Mouse (Mus musculus) hindbrain, embryonic 15.5 days (tissue): ENCODE measurements around the gene Il22. TPM values are rescaled to one million over a fixed set of nuclear protein-coding genes. Genes with fewer than 3 reads are reported as not detected.
"Not testable (repeated sequence)": the region's sequence is repeated elsewhere in the genome, so short reads cannot be mapped to it uniquely, and the experiment has no call there.

ENCODE experiments used
- ATAC-seq: fragments of 200-750 bp; cut with Nextera tagmentation; 2 replicates; pipeline ENCODE4 v1.8.0; 2017; ENCODE audit warnings: low read depth, moderate number of reproducible peaks, moderate TSS enrichment; ENCODE audit not compliant: low FRiP score
- H3K27ac ChIP-seq: fragments of 300-500 bp; sonication (generic); replicated peaks from 2 replicates; pipeline ENCODE4 v1.5.1; 2015; ENCODE audit warnings: mild to moderate bottlenecking, inconsistent platforms
- H3K27me3 ChIP-seq: fragments of 300-500 bp; sonication (generic); 2 replicates; pipeline ENCODE4 v1.6.1; 2015; ENCODE audit warnings: control low read depth, inconsistent platforms
- H3K36me3 ChIP-seq: fragments of 300-500 bp; sonication (generic); 2 replicates; pipeline ENCODE4 v1.6.1; 2015; ENCODE audit warnings: control low read depth, inconsistent platforms
- H3K4me1 ChIP-seq: fragments of 300-500 bp; sonication (generic); replicated peaks from 2 replicates; pipeline ENCODE4 v1.6.1; 2015; ENCODE audit warnings: control low read depth, inconsistent platforms
- H3K4me2 ChIP-seq: fragments of 300-500 bp; sonication (generic); 2 replicates; pipeline ENCODE4 v1.6.1; 2015; ENCODE audit warnings: moderate library complexity, mild to moderate bottlenecking, inconsistent platforms
- H3K4me3 ChIP-seq: fragments of 300-500 bp; sonication (generic); 2 replicates; pipeline ENCODE4 v1.5.1; 2015; ENCODE audit warnings: mild to moderate bottlenecking, inconsistent platforms
- H3K9ac ChIP-seq: fragments of 300-500 bp; sonication (generic); 2 replicates; pipeline ENCODE4 v1.6.1; 2015; ENCODE audit warnings: inconsistent platforms
- H3K9me3 ChIP-seq: fragments of 300-500 bp; sonication (generic); 2 replicates; pipeline ENCODE4 v1.6.1; 2016; ENCODE audit warnings: control low read depth, inconsistent platforms
- WGBS: fragments of 180-500 bp; shearing (Covaris S2); methylation state at CpG from one replicate; pipeline ENCODE4 v1.1.7; 2015; 5-methylcytosine and 5-hydroxymethylcytosine counted together
- polyA plus RNA-seq: library from polyadenylated mRNA; unstranded; fragments of >200 nt; fragmentation: Nextera tagmentation; extraction: Ambion mirVana; gene quantifications from 2 replicates; pipeline ENCODE4 v1.2.1, GENCODE M21; 2015

Gene Il22
- polyA plus RNA-seq: 0.26 and 0.29 TPM in 2 replicates

DNA sequence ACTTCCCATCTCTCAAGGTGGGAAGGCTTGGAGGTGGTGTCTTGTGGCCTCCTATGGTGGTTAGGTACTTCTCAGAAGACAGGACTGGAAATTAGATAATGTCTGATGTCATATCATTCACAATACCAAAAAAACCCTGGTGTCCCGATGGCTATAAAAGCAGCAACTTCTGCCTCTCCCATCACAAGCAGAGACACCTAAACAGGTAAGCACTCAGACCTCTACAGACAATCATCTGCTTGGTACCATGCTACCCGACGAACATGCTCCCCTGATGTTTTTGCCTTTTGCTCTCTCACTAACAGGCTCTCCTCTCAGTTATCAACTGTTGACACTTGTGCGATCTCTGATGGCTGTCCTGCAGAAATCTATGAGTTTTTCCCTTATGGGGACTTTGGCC lies at the start of gene Il22:
Gene Il22, plus strand, starts transcription at position 301 of the 400 bp plus-strand sequence.
- no peak within 1 kb of the TSS for H3K4me3 ChIP-seq
- no peaks in the 10 kb centered on the region for H3K27me3 ChIP-seq
- WGBS: 96% methylated on average over 4 of the region's 4 CpGs
- no peaks in the 10 kb centered on the region for H3K4me1 ChIP-seq
- no peaks in the 10 kb centered on the region for H3K9me3 ChIP-seq
- no peaks in the 10 kb centered on the region for H3K36me3 ChIP-seq
- H3K4me2 ChIP-seq: no peak within 1 kb of the TSS
- ATAC-seq: no peak
- no peak within 1 kb of the TSS for H3K9ac ChIP-seq
- no peak within 1 kb of the TSS for H3K27ac ChIP-seq

DNA sequence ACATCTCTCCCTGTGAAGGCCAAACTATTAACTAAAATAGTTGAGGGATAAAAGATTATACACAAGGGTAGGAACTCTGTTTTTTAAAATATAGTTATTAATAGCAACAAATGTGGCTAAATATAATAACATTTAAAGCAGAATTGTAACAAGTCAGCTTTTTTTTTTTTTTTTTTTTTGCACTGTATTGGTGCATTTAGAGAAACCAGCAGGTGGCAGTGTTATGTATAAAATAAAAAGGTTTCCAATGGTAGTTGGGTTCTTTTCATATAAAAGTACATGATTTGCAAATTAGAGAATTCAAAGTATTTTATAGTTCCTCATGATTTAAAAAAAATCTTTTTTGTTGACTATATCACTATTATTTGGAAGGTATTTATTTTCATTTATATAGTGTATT lies 48.8 kb upstream of the Il22 start:
- Histone ChIP-seq H3K9me3 (no peaks in the 10 kb centered on the region), H3K4me3 (no peak overlapping the region), H3K27ac (no peak overlapping the region), H3K36me3 (peaks cover 37% of the 10 kb centered on the region), H3K4me2 (no peak overlapping the region), H3K9ac (no peak overlapping the region), H3K27me3 (no peaks in the 10 kb centered on the region), H3K4me1 (no peaks in the 10 kb centered on the region)
- ATAC-seq: no peak

DNA sequence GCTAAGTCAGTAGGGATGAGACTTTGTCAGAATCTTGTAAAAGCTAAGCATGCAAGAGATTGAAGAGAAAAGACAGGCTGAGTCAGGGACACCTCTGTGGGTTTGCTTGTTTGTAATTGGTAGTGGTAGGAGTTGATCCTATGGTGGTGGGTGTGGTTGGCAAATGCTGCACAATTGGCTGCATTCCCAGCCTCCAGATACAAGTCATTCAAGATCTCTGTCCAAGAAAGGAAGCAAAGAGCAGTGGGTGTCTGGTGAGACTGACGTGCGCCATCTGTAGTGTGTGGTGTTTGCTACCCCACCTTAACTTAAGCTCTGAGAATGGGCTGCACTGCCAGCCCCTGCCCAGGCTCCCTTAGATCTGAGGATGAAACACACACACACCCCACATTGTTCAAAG lies 43.6 kb upstream of the Il22 start:
- Histone ChIP-seq H3K4me3 (no peak overlapping the region), H3K27me3 (no peaks in the 10 kb centered on the region), H3K4me2 (no peak overlapping the region), H3K4me1 (no peaks in the 10 kb centered on the region), H3K9ac (no peak overlapping the region), H3K9me3 (no peaks in the 10 kb centered on the region), H3K36me3 (peaks cover 38% of the 10 kb centered on the region), H3K27ac (no peak overlapping the region)
- 86% methylated on average over 2 of the region's 2 CpGs for WGBS
- no peak for ATAC-seq

GRCm38 (mm10) chr10:118169212-118169611 lies 35.5 kb upstream of the Il22 start:
- Histone ChIP-seq H3K27ac (no peak overlapping the region), H3K9ac (no peak overlapping the region), H3K4me1 (no peaks in the 10 kb centered on the region), H3K4me2 (no peak overlapping the region), H3K4me3 (no peak overlapping the region), H3K9me3 (no peaks in the 10 kb centered on the region), H3K36me3 (peaks cover 9% of the 10 kb centered on the region), H3K27me3 (no peaks in the 10 kb centered on the region)
- whole genome bisulfite sequencing: 55% methylated on average over 12 of the region's 12 CpGs
- ATAC-seq: no peak

- Histone ChIP-seq H3K27ac (no peak overlapping the region), H3K4me1 (no peaks in the 10 kb centered on the region), H3K27me3 (no peaks in the 10 kb centered on the region), H3K4me2 (no peak overlapping the region), H3K4me3 (no peak overlapping the region), H3K9me3 (no peaks in the 10 kb centered on the region), H3K9ac (no peak overlapping the region), H3K36me3 (peaks cover 2% of the 10 kb centered on the region; the same call in 1 of the 2 replicates)
- no peak for ATAC-seq
- 72% methylated on average over 8 of the region's 8 CpGs for WGBS
Observed at GRCm38 (mm10) chr10:118172416-118172815, 32.3 kb upstream of the Il22 start.

- no peak for ATAC-seq
- no peak overlapping the region for H3K27ac ChIP-seq
- no peak overlapping the region for H3K9ac ChIP-seq
- 94% methylated on average over 3 of the region's 3 CpGs for WGBS
- no peaks in the 10 kb centered on the region for H3K9me3 ChIP-seq
- H3K4me2 ChIP-seq: no peak overlapping the region
- H3K4me3 ChIP-seq: no peak overlapping the region
- H3K27me3 ChIP-seq: no peaks in the 10 kb centered on the region
- H3K4me1 ChIP-seq: no peaks in the 10 kb centered on the region
- peaks cover 2% of the 10 kb centered on the region; the same call in 1 of the 2 replicates for H3K36me3 ChIP-seq
Observed at GRCm38 (mm10) chr10:118172876-118173275, 31.9 kb upstream of the Il22 start.

- H3K9ac ChIP-seq, ATAC-seq, H3K27me3 ChIP-seq, H3K4me2 ChIP-seq, H3K4me1 ChIP-seq, H3K36me3 ChIP-seq, H3K9me3 ChIP-seq, H3K27ac ChIP-seq, H3K4me3 ChIP-seq: not testable (repeated sequence)
- 95% methylated on average over 4 of the region's 4 CpGs for WGBS
Observed at GRCm38 (mm10) chr10:118175542-118175941, 29.2 kb upstream of the Il22 start.

- Histone ChIP-seq H3K9me3 (no peaks in the 10 kb centered on the region), H3K36me3 (no peaks in the 10 kb centered on the region), H3K4me1 (no peaks in the 10 kb centered on the region), H3K27me3 (no peaks in the 10 kb centered on the region), H3K27ac (no peak overlapping the region), H3K9ac (no peak overlapping the region), H3K4me3 (no peak overlapping the region), H3K4me2 (no peak overlapping the region)
- ATAC-seq: no peak
- 89% methylated on average over 10 of the region's 10 CpGs for WGBS
Observed at GRCm38 (mm10) chr10:118178735-118179151, 26.0 kb upstream of the Il22 start.

DNA sequence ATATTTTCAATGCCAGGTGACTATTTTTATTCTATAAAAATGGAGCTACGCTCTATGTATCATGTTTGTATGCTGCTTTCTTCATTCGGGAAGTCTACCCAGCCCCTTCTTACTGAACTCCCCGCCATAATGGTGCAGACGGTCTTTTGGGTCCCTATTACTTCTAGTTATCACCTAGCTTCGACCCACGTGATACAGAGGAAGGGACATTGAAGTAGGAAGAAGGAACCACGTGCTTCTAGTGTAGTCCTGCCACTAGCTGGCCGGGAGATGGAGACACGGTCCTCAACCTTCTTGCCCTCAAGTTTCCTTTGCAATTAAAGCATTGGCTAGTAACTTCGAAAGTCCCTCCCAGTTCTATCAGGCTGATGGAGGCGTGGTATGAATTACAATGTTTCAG lies 25.5 kb upstream of the Il22 start:
- no peak overlapping the region for H3K4me2 ChIP-seq
- H3K27me3 ChIP-seq: no peaks in the 10 kb centered on the region
- H3K36me3 ChIP-seq: no peaks in the 10 kb centered on the region
- no peak overlapping the region for H3K9ac ChIP-seq
- H3K4me3 ChIP-seq: no peak overlapping the region
- H3K9me3 ChIP-seq: no peaks in the 10 kb centered on the region
- no peak overlapping the region for H3K27ac ChIP-seq
- no peaks in the 10 kb centered on the region for H3K4me1 ChIP-seq
- no peak for ATAC-seq
- WGBS: 94% methylated on average over 11 of the region's 11 CpGs

DNA sequence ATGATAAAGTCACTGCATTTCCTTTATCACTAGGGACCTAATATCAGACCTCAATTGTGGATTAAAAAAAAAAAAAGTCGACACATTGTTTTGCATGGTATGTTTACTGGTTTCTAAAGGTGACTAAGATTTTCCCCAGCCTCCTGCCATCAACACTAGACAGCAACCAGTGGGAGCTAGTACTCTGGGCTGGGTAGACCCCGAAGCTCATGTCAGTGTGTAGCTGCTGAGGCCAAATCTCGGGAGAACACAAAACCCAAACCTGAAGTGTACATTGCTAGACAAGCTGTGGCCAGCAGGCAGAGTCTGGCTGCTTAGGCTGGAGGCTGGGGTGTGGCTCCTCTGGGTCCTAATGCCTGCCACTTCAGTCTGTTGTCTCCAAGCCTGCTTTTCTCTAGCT lies 9.6 kb upstream of the Il22 start:
- not testable (repeated sequence) for ATAC-seq, H3K9me3 ChIP-seq, H3K9ac ChIP-seq, H3K4me1 ChIP-seq, H3K27ac ChIP-seq, H3K4me3 ChIP-seq, H3K27me3 ChIP-seq, H3K36me3 ChIP-seq, H3K4me2 ChIP-seq
- 30% methylated on average over 3 of the region's 3 CpGs for WGBS

DNA sequence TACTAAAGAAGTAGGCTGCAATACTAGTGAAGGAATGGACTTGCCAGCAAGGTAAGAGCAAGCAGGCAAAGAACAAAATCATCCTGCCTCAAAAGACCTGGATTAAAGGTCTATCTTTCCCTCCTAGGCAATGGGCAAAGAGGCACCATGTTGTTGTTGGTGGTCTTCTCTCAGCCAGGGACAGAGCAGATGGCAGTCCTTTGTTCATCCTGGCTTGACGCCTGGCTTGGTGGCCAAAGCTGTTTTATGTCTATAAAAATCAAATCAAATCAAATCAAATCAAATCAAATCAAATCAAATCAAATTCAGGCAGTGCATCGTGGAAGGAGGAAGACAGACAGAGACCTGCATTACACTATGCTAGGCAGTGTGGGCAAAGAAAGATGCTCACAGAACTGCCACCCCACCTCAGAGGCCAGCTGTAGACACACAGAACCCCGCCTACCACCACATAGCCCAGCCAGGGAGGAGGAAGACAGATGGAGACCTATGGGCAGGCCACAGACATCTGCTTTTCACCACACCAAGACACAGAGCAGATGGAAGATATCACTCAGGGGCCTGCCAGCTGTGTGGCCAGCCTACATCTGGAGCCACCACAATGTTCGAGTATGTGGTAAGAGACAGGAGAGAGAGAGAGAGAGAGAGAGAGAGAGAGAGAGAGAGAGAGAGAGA lies 11.1 kb downstream of the Il22 start:
- not testable (repeated sequence) for H3K4me3 ChIP-seq, H3K27ac ChIP-seq, H3K4me1 ChIP-seq, H3K9ac ChIP-seq, H3K36me3 ChIP-seq, H3K27me3 ChIP-seq, H3K4me2 ChIP-seq, H3K9me3 ChIP-seq
- 0 out of 2 replicates have a peak, but pooled peaks have one; percentile 61 for ATAC-seq
- 67% methylated on average over 2 of the region's 4 CpGs for WGBS

- not testable (repeated sequence) for H3K9me3 ChIP-seq, ATAC-seq, H3K4me2 ChIP-seq, H3K27ac ChIP-seq, H3K9ac ChIP-seq, H3K36me3 ChIP-seq, H3K27me3 ChIP-seq, H3K4me3 ChIP-seq, H3K4me1 ChIP-seq
- 100% methylated on average over 1 of the region's 2 CpGs for WGBS
Observed at GRCm38 (mm10) chr10:118227629-118228028, 22.9 kb downstream of the Il22 start.

DNA sequence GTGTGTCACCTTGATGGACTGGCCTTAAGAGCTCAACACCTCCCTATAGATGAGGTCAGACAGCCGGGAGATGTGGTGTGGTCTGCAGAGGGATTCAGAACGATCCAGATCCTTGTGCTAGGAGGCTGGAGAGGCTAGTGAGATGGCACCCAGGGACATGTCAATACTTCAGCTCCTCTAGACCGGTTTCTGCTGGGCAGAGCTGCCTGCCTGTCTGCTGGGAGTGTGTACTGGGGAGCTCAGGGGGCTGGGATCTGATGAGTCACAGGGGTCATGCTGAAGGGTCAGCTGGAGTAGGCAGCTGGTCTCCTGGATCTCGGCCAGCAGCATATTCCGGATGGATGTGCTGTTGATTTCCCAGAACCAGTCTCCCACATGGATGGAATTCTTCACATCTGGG lies 27.9 kb downstream of the Il22 start:
- H3K27ac ChIP-seq, H3K36me3 ChIP-seq, H3K4me3 ChIP-seq, H3K4me1 ChIP-seq, ATAC-seq, H3K27me3 ChIP-seq, H3K9ac ChIP-seq, H3K4me2 ChIP-seq, H3K9me3 ChIP-seq: not testable (repeated sequence)
- no CpG with 5 or more reads among the region's 5 CpGs for WGBS
